Mouse (Mus musculus): ENCODE measurements around the gene Arhgap24. TPM values are rescaled to one million over a fixed set of nuclear protein-coding genes. Genes with fewer than 3 reads are reported as not detected.
A peak's percentile ranks its signal among the peaks of the same experiment; 100 is the strongest.

Gene Arhgap24
- polyA plus RNA-seq, 1 experiment from 2014 or later, result 17.7 TPM

- Histone ChIP-seq H3K4me1 (replicated peaks) (peaks cover under 1% of the 10 kb centered on the region; the same call in 1 of the 2 replicates), H3K27me3 (no peaks in the 10 kb centered on the region), H3K4me2 (no peak overlapping the region), H3K9ac (replicated peaks) (no peak overlapping the region), H3K9me3 (no peaks in the 10 kb centered on the region), H3K36me3 (no peaks in the 10 kb centered on the region), H3K4me3 (replicated peaks) (no peak overlapping the region), H3K27ac (no peak overlapping the region)
- ATAC-seq (ENCODE audit: insufficient number of reproducible peaks, insufficient read depth, low FRiP score, low TSS enrichment, low read depth), result no peak
- 87% methylated on average over 3 of the region's 3 CpGs for WGBS
These were observed 18.2 kb upstream of the Arhgap24 start for GRCm38 (mm10) chr5:102462948-102463347.

DNA sequence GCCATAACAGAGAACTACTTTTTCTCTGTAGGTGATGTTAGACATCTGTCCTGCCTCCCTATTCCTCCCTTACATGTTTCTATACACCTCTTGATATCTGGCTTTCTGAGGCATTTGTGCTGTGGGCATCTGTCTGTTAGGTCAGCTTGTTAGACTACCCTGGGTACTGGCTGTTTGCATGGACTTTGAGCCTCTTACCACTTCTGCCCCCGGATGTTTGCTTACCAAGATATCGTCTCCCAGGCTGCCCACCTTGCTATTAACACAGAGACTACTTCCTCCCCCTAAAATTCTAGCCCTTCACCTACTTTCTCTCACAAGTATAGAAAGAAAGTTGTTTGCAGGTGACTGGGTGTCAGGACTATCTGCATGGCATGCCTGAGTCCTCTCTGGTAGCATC is 15.8 kb upstream of the Arhgap24 start:
- H3K4me1 ChIP-seq (replicated peaks), result peaks cover 6% of the 10 kb centered on the region; the same call in 1 of the 2 replicates
- no peak overlapping the region for H3K9ac ChIP-seq (replicated peaks)
- H3K27ac ChIP-seq, result no peak overlapping the region
- H3K27me3 ChIP-seq, result no peaks in the 10 kb centered on the region
- no peak for ATAC-seq (ENCODE audit: insufficient number of reproducible peaks, insufficient read depth, low FRiP score, low TSS enrichment, low read depth)
- no peak overlapping the region for H3K4me2 ChIP-seq
- no peaks in the 10 kb centered on the region for H3K36me3 ChIP-seq
- no peak overlapping the region for H3K4me3 ChIP-seq (replicated peaks)
- 92% methylated on average over 2 of the region's 2 CpGs for whole genome bisulfite sequencing
- H3K9me3 ChIP-seq, result no peaks in the 10 kb centered on the region

DNA sequence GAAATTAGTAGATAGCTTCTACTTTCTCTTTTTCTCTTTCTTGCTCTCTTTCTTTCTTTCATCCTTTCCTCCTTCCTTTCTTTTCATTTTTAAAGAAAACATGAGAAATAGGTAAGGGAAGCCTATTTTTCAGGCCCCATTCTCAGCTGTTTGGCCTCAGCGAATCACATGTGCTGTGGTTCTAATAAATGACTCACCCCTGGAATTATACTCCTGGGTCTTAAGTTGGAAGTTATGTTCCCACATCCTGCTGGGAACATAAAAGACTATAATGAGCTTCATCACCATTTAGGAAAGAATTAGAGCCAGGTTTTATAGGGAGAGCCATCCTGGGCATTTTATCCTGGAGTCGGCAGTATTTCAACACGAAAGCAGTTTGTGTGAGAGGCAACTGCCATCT is 12.9 kb upstream of the Arhgap24 start:
- Histone ChIP-seq H3K4me3 (replicated peaks) (no peak overlapping the region), H3K9me3 (no peaks in the 10 kb centered on the region), H3K36me3 (no peaks in the 10 kb centered on the region), H3K9ac (replicated peaks) (no peak overlapping the region), H3K4me1 (replicated peaks) (peaks cover 11% of the 10 kb centered on the region; the same call in 1 of the 2 replicates), H3K27me3 (no peaks in the 10 kb centered on the region), H3K27ac (no peak overlapping the region), H3K4me2 (no peak overlapping the region)
- 28% methylated on average over 3 of the region's 3 CpGs for WGBS
- ATAC-seq (ENCODE audit: insufficient number of reproducible peaks, insufficient read depth, low FRiP score, low TSS enrichment, low read depth), result no peak

DNA sequence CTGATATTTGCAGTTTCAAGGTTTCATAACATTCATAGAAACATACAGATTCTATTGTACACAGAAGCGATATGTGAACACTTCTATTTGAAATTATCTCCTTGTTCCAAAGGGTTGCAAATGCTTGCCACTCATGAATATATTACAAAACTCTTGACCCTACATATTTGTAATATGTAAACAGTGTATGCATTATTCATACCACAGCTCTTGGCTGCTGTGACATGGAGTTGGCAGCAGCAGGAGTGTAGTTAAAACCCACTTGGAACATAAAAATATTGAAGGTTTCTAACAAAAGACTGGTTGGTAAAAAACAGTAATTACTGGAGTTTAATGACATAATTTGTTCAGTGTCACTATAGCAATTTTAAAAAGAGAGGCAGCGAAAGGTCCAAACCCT is 10.9 kb upstream of the Arhgap24 start:
- Histone ChIP-seq H3K4me1 (replicated peaks) (peaks cover 11% of the 10 kb centered on the region; the same call in 1 of the 2 replicates), H3K4me2 (no peak overlapping the region), H3K4me3 (replicated peaks) (no peak overlapping the region), H3K9ac (replicated peaks) (no peak overlapping the region), H3K36me3 (no peaks in the 10 kb centered on the region), H3K27me3 (no peaks in the 10 kb centered on the region), H3K9me3 (no peaks in the 10 kb centered on the region), H3K27ac (no peak overlapping the region)
- no peak for ATAC-seq (ENCODE audit: insufficient number of reproducible peaks, insufficient read depth, low FRiP score, low TSS enrichment, low read depth)
- 62% methylated on average over 2 of the region's 2 CpGs for WGBS

- no peak overlapping the region for H3K4me2 ChIP-seq
- no peaks in the 10 kb centered on the region for H3K9me3 ChIP-seq
- no peak overlapping the region for H3K4me3 ChIP-seq (replicated peaks)
- ATAC-seq (ENCODE audit: insufficient number of reproducible peaks, insufficient read depth, low FRiP score, low TSS enrichment, low read depth), result no peak
- no peak overlapping the region for H3K9ac ChIP-seq (replicated peaks)
- no peak overlapping the region for H3K27ac ChIP-seq
- WGBS, result 3% methylated on average over 2 of the region's 2 CpGs
- no peaks in the 10 kb centered on the region for H3K36me3 ChIP-seq
- H3K4me1 ChIP-seq (replicated peaks), result peaks cover 34% of the 10 kb centered on the region
- H3K27me3 ChIP-seq, result no peaks in the 10 kb centered on the region
These were observed 3.1 kb upstream of the Arhgap24 start for GRCm38 (mm10) chr5:102478076-102478475.

GRCm38 (mm10) chr5:102483285-102483975 is 2.2 kb downstream of the Arhgap24 start:
- 0 out of 2 replicates have a peak overlapping the region, but pooled peaks have one; percentile 18 for H3K9ac ChIP-seq (replicated peaks)
- peak overlapping the region; percentile 35; the same call in 1 of the 2 replicates for H3K27ac ChIP-seq
- peak overlapping the region; percentile 81 for H3K4me2 ChIP-seq
- H3K9me3 ChIP-seq, result no peaks in the 10 kb centered on the region
- H3K27me3 ChIP-seq, result no peaks in the 10 kb centered on the region
- ATAC-seq (ENCODE audit: insufficient number of reproducible peaks, insufficient read depth, low FRiP score, low TSS enrichment, low read depth), result no peak
- H3K4me3 ChIP-seq (replicated peaks), result peak overlapping the region; percentile 63
- H3K36me3 ChIP-seq, result no peaks in the 10 kb centered on the region
- 24% methylated on average over 10 of the region's 10 CpGs for WGBS
- peaks cover 41% of the 10 kb centered on the region for H3K4me1 ChIP-seq (replicated peaks)

GRCm38 (mm10) chr5:102491554-102491953 is 10.4 kb downstream of the Arhgap24 start:
- Histone ChIP-seq H3K27ac (0 out of 2 replicates have a peak overlapping the region, but pooled peaks have one; percentile 51), H3K4me3 (replicated peaks) (no peak overlapping the region)
- WGBS, result 51% methylated on average over 5 of the region's 5 CpGs

GRCm38 (mm10) chr5:102492152-102492551 is 11.0 kb downstream of the Arhgap24 start:
- ATAC-seq (ENCODE audit: insufficient number of reproducible peaks, insufficient read depth, low FRiP score, low TSS enrichment, low read depth), result no peak
- Histone ChIP-seq H3K27me3 (no peaks in the 10 kb centered on the region), H3K9me3 (no peaks in the 10 kb centered on the region), H3K4me1 (replicated peaks) (peaks cover 20% of the 10 kb centered on the region), H3K9ac (replicated peaks) (no peak overlapping the region), H3K4me3 (replicated peaks) (no peak overlapping the region), H3K36me3 (no peaks in the 10 kb centered on the region), H3K4me2 (peak overlapping the region; percentile 11; the same call in 1 of the 2 replicates), H3K27ac (0 out of 2 replicates have a peak overlapping the region, but pooled peaks have one; percentile 51)
- 59% methylated on average over 9 of the region's 9 CpGs for WGBS

More at GRCm38 (mm10) chr5:102491554-102491953, 10.4 kb downstream of the Arhgap24 start:
- no peaks in the 10 kb centered on the region for H3K36me3 ChIP-seq
- no peaks in the 10 kb centered on the region for H3K27me3 ChIP-seq
- no peaks in the 10 kb centered on the region for H3K9me3 ChIP-seq
- H3K4me1 ChIP-seq (replicated peaks), result peaks cover 16% of the 10 kb centered on the region
- no peak for ATAC-seq (ENCODE audit: insufficient number of reproducible peaks, insufficient read depth, low FRiP score, low TSS enrichment, low read depth)
- H3K4me2 ChIP-seq, result 0 out of 2 replicates have a peak overlapping the region, but pooled peaks have one; percentile 11
- no peak overlapping the region for H3K9ac ChIP-seq (replicated peaks)

DNA sequence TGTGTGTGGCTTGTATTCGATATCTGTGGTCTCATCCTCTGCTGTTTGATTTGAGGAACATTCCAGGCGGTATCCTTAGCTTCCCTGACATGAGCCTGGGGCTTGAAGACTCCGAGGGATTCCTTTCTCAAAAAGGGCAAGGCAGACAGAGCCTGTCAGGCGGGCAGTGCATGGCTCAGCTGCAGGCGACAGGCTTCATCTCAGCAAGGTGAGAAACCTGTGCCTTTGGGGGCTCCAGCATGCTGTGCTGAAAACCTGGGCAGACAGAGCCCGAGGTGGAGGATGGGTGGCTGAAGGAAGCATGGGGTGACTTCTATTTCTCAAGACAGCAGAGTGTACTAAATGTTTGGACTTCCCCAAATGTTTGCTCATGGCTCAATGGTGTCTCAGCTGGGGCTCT is 13.6 kb downstream of the Arhgap24 start:
- ATAC-seq (ENCODE audit: insufficient number of reproducible peaks, insufficient read depth, low FRiP score, low TSS enrichment, low read depth), result no peak
- no peaks in the 10 kb centered on the region for H3K27me3 ChIP-seq
- no peak overlapping the region for H3K27ac ChIP-seq
- H3K4me3 ChIP-seq (replicated peaks), result no peak overlapping the region
- H3K4me2 ChIP-seq, result no peak overlapping the region
- peaks cover 21% of the 10 kb centered on the region for H3K4me1 ChIP-seq (replicated peaks)
- WGBS, result 59% methylated on average over 6 of the region's 6 CpGs
- H3K9ac ChIP-seq (replicated peaks), result no peak overlapping the region
- no peaks in the 10 kb centered on the region for H3K36me3 ChIP-seq
- no peaks in the 10 kb centered on the region for H3K9me3 ChIP-seq

- 61% methylated on average over 3 of the region's 3 CpGs for WGBS
- Histone ChIP-seq H3K9me3 (no peaks in the 10 kb centered on the region), H3K9ac (replicated peaks) (no peak overlapping the region), H3K4me3 (replicated peaks) (no peak overlapping the region), H3K4me2 (no peak overlapping the region), H3K36me3 (no peaks in the 10 kb centered on the region), H3K27ac (no peak overlapping the region), H3K4me1 (replicated peaks) (peaks cover 14% of the 10 kb centered on the region), H3K27me3 (no peaks in the 10 kb centered on the region)
- ATAC-seq (ENCODE audit: insufficient number of reproducible peaks, insufficient read depth, low FRiP score, low TSS enrichment, low read depth), result no peak
These were observed 16.0 kb downstream of the Arhgap24 start for GRCm38 (mm10) chr5:102497205-102497604.

DNA sequence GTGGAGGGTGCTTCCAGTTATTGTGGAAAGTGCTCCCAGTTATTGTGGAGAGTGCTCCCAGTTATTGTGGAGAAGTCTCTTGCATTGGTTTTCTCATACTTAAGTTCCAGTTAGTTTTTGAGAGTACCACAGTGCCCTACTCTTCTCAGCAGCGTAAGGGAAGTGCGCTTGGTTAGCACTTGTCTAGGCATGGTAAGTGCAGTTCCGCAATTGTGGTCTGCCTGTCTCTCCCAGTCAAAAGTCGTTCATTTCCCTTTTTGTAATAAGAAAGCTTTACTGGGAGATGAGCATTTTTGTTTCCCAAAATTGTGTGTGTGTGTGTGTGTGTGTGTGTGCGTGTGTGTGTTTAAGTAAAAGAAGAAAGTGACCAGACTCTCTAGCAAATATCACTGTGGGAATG is 17.6 kb downstream of the Arhgap24 start:
- Histone ChIP-seq H3K4me1 (replicated peaks) (peaks cover 9% of the 10 kb centered on the region), H3K27me3 (no peaks in the 10 kb centered on the region), H3K9ac (replicated peaks) (no peak overlapping the region), H3K4me2 (no peak overlapping the region), H3K36me3 (no peaks in the 10 kb centered on the region), H3K4me3 (replicated peaks) (no peak overlapping the region), H3K9me3 (no peaks in the 10 kb centered on the region), H3K27ac (no peak overlapping the region)
- no peak for ATAC-seq (ENCODE audit: insufficient number of reproducible peaks, insufficient read depth, low FRiP score, low TSS enrichment, low read depth)
- 86% methylated on average over 5 of the region's 5 CpGs for WGBS

GRCm38 (mm10) chr5:102502333-102502732 is 21.1 kb downstream of the Arhgap24 start:
- 89% methylated on average over 2 of the region's 2 CpGs for WGBS

More at GRCm38 (mm10) chr5:102502333-102502732, 21.1 kb downstream of the Arhgap24 start:
- no peaks in the 10 kb centered on the region for H3K4me1 ChIP-seq (replicated peaks)
- H3K27ac ChIP-seq, result no peak overlapping the region
- H3K9ac ChIP-seq (replicated peaks), result no peak overlapping the region
- no peaks in the 10 kb centered on the region for H3K9me3 ChIP-seq
- H3K4me2 ChIP-seq, result no peak overlapping the region
- ATAC-seq (ENCODE audit: insufficient number of reproducible peaks, insufficient read depth, low FRiP score, low TSS enrichment, low read depth), result no peak
- no peaks in the 10 kb centered on the region for H3K27me3 ChIP-seq
- H3K4me3 ChIP-seq (replicated peaks), result no peak overlapping the region
- no peaks in the 10 kb centered on the region for H3K36me3 ChIP-seq

Data from limb, embryonic 12.5 days (tissue).